Comparison of ENCODE assay signal across 26 mouse cellular contexts in the genomic region with DNA sequence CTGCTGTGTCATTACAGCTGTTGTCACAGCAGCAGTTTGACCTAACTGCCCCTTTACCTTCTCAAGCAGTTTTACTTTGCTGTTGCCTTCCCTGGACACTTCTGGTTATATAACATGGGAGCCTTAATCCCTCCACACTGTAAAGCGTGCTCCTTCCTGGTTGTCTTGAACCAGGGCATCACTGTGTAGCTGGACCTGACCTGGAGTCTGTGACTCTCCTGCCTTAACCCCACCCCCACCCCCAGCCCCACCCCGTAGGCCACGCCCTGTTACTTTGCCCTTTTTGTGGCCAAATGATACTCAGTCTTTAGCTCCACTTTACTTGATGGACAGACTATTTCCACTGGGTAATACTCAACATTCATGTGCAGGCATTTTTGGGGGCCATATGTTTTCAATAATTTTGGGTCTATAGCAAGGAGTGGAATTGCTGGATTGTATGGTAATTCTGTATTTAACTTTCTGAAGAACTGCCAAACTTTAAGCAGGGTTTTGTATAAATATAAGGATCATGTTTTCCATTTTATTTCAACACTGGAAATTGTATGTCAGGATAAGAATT. TPM values are rescaled to one million over a fixed set of nuclear protein-coding genes. Genes with fewer than 3 reads are reported as not detected.
DNase-seq lines count a peak whose midpoint lies in the region; ATAC-seq lines count a peak whose summit lies in the region.
"Had no signal": no experiment of that assay in that cellular context is flagged by ENCODE, and none has a peak within 500 bp of the region (broad histone marks: within the 10 kb centered on the region; RNA-seq: fewer than 3 reads in every experiment).

No protein-coding gene starts in this region.

- no peak overlapping the region for H3K9ac ChIP-seq in embryonic facial prominence, embryonic 13.5 days
- no peak overlapping the region for H3K9ac ChIP-seq in intestine, embryonic 16.5 days (ENCODE audit: low read depth, low read length)
- H3K9ac ChIP-seq in stomach, embryonic 14.5 days (replicated peaks; ENCODE audit: low read depth, low read length), result no peak overlapping the region
- H3K9ac ChIP-seq: forebrain, embryonic 12.5 days; hindbrain, embryonic 12.5 days; liver, embryonic 15.5 days; neural tube, embryonic 15.5 days had no signal

- peaks cover 46% of the 10 kb centered on the region for H3K4me1 ChIP-seq in embryonic facial prominence, embryonic 13.5 days
- H3K4me1 ChIP-seq in intestine, embryonic 16.5 days (ENCODE audit: control insufficient read depth, insufficient read depth, low read length), result peaks cover 13% of the 10 kb centered on the region
- H3K4me1 ChIP-seq in stomach, embryonic 14.5 days (ENCODE audit: control insufficient read depth, insufficient read depth, low read length), result peaks cover 17% of the 10 kb centered on the region
- H3K4me1 ChIP-seq: forebrain, embryonic 12.5 days; hindbrain, embryonic 12.5 days; liver, embryonic 15.5 days; neural tube, embryonic 15.5 days had no signal

- H3K36me3 ChIP-seq in embryonic facial prominence, embryonic 13.5 days, result peaks cover 21% of the 10 kb centered on the region
- H3K36me3 ChIP-seq in intestine, embryonic 16.5 days (ENCODE audit: control insufficient read depth, insufficient read depth, low read length), result no peaks in the 10 kb centered on the region
- H3K36me3 ChIP-seq in stomach, embryonic 14.5 days (ENCODE audit: control insufficient read depth, insufficient read depth, low read length), result no peaks in the 10 kb centered on the region; the same call in 1 of the 2 replicates
- H3K36me3 ChIP-seq: forebrain, embryonic 12.5 days; hindbrain, embryonic 12.5 days; liver, embryonic 15.5 days; neural tube, embryonic 15.5 days had no signal

- H3K4me2 ChIP-seq in embryonic facial prominence, embryonic 13.5 days, result peak overlapping the region; percentile 22; the same call in 1 of the 2 replicates
- no peak overlapping the region for H3K4me2 ChIP-seq in intestine, embryonic 16.5 days (ENCODE audit: low read depth, low read length)
- no peak overlapping the region for H3K4me2 ChIP-seq in stomach, embryonic 14.5 days (replicated peaks; ENCODE audit: low read depth, low read length)
- H3K4me2 ChIP-seq: forebrain, embryonic 12.5 days; heart, embryonic 11.5 days; hindbrain, embryonic 12.5 days; liver, embryonic 15.5 days; neural tube, embryonic 15.5 days had no signal

- WGBS in embryonic facial prominence, embryonic 13.5 days, result 37% methylated on average over 3 of the region's 3 CpGs
- WGBS in intestine, embryonic 16.5 days, result 69% methylated on average over 3 of the region's 3 CpGs
- whole genome bisulfite sequencing in stomach, embryonic 14.5 days, result 64% methylated on average over 3 of the region's 3 CpGs

- 0 out of 2 replicates have a peak, but pooled peaks have one; percentile 21 for ATAC-seq in embryonic facial prominence, embryonic 13.5 days (ENCODE audit: insufficient number of reproducible peaks, insufficient read depth, low FRiP score, low TSS enrichment, low read depth)
- peak; percentile 69; the same call in 1 of the 2 replicates for ATAC-seq in intestine, embryonic 16.5 days
- ATAC-seq in stomach, embryonic 14.5 days (ENCODE audit: insufficient number of reproducible peaks, insufficient read depth, low FRiP score, low read depth), result peak; percentile 23; the same call in 1 of the 2 replicates

- peak overlapping the region; percentile 90 for H3K27ac ChIP-seq in embryonic facial prominence, embryonic 13.5 days
- peak overlapping the region; percentile 18; the same call in 1 of the 2 replicates for H3K27ac ChIP-seq in intestine, embryonic 16.5 days (ENCODE audit: low read length)
- H3K27ac ChIP-seq in stomach, embryonic 14.5 days (ENCODE audit: low read length), result peak overlapping the region; percentile 69; the same call in 1 of the 2 replicates
- H3K27ac ChIP-seq: forebrain, embryonic 12.5 days; gastrocnemius, adult 2 months; hindbrain, embryonic 12.5 days; liver, embryonic 15.5 days; macrophage; neural tube, embryonic 15.5 days had no signal

- H3K9me3 ChIP-seq in embryonic facial prominence, embryonic 13.5 days, result no peaks in the 10 kb centered on the region
- H3K9me3 ChIP-seq in intestine, embryonic 16.5 days (ENCODE audit: control insufficient read depth, low read length), result no peaks in the 10 kb centered on the region
- no peaks in the 10 kb centered on the region for H3K9me3 ChIP-seq in stomach, embryonic 14.5 days (ENCODE audit: control insufficient read depth, low read depth, low read length)
- H3K9me3 ChIP-seq: forebrain, embryonic 12.5 days; hindbrain, embryonic 12.5 days; liver, embryonic 15.5 days; neural tube, embryonic 15.5 days had no signal

- H3K4me3 ChIP-seq in embryonic facial prominence, embryonic 13.5 days, result no peak overlapping the region
- no peak overlapping the region for H3K4me3 ChIP-seq in intestine, embryonic 16.5 days (ENCODE audit: low read length)
- H3K4me3 ChIP-seq in stomach, embryonic 14.5 days (ENCODE audit: low read depth, low read length), result no peak overlapping the region
- H3K4me3 ChIP-seq: erythroblast, embryonic 14.5 days; forebrain, embryonic 12.5 days; gastrocnemius, adult 2 months; hindbrain, embryonic 12.5 days; liver, embryonic 15.5 days; neural tube, embryonic 15.5 days had no signal

- peak; percentile 76 for DNase-seq in NIH3T3 (ENCODE audit: low read depth)
- no peak for DNase-seq in layer of hippocampus, adult 8-10 months (ENCODE audit: low spot score in 2 of 2)
- DNase-seq in gastrocnemius, adult 8-10 months (ENCODE audit: low spot score in 2 of 2), result no peak
- no peak for DNase-seq in right cerebral cortex, postnatal 4 days
- DNase-seq: adrenal gland, postnatal 10 days; cerebellum, adult 2 months; cerebellum, postnatal 25 days; gastrocnemius, adult 2 months; heart, postnatal 14 days; kidney, adult 8-10 months; kidney, postnatal 10 days; liver; right cerebral cortex, adult 18-20 months; spleen, adult 18-20 months; thymus, adult 2 months; thymus, postnatal 4 days had no signal

- H3K27me3 ChIP-seq in embryonic facial prominence, embryonic 13.5 days, result no peaks in the 10 kb centered on the region
- H3K27me3 ChIP-seq in intestine, embryonic 16.5 days (replicated peaks; ENCODE audit: control insufficient read depth, insufficient read depth, low read length), result no peaks in the 10 kb centered on the region
- no peaks in the 10 kb centered on the region for H3K27me3 ChIP-seq in stomach, embryonic 14.5 days (ENCODE audit: control insufficient read depth, insufficient read depth, low read length)
- H3K27me3 ChIP-seq: forebrain, embryonic 12.5 days; hindbrain, embryonic 12.5 days; liver, embryonic 15.5 days; neural tube, embryonic 15.5 days had no signal

RNA-seq across cellular contexts. Expression of gene Itgb5, which starts 40.8 kb away (rescaled TPM):
- 47.7 and 94.8 TPM in 2 replicates for polyA plus RNA-seq in embryonic facial prominence, embryonic 13.5 days (2015; fragmentation: Nextera tagmentation; extraction: Ambion mirVana)
- 6.6 and 9.3 TPM in 2 replicates for polyA plus RNA-seq in intestine, embryonic 16.5 days (2015; fragmentation: Nextera tagmentation; extraction: Ambion mirVana)
- 32.5 and 37.2 TPM in 2 replicates for polyA plus RNA-seq in stomach, embryonic 14.5 days (2014; fragmentation: Nextera tagmentation; extraction: Ambion mirVana)
- total RNA-seq in layer of hippocampus, adult 8-10 months (2022), result 100 to 1,000 TPM in 1 of 4 experiments, 10 to 100 TPM in 3; 39.4 to 114 (median 64.9) TPM
- total RNA-seq in gastrocnemius, adult 8-10 months (2022), result 100 to 1,000 TPM in 2 of 4 experiments, 10 to 100 TPM in 2; 98.7 to 124 (median 105) TPM

Comparison
In these comparisons a context has a peak if more than half of its experiments do, and no peak if none do; other contexts are left out.
1. H3K27ac ChIP-seq: peak in every context shown above with its lines; median percentile 90 in embryonic facial prominence, embryonic 13.5 days; 69 in stomach, embryonic 14.5 days; 18 in intestine, embryonic 16.5 days.